Mouse (Mus musculus): ENCODE results near the gene Pdap1. TPM values are rescaled to one million over a fixed set of nuclear protein-coding genes. Genes with fewer than 3 reads are reported as not detected.
A peak's percentile ranks its signal among the peaks of the same experiment; 100 is the strongest.
"Not testable (repeated sequence)": the region's sequence is repeated elsewhere in the genome, so short reads cannot be mapped to it uniquely, and the experiment has no call there.

Gene Pdap1
- total RNA-seq, 2 experiments from 2014 or later, result 48.3 to 52.2 TPM

DNA sequence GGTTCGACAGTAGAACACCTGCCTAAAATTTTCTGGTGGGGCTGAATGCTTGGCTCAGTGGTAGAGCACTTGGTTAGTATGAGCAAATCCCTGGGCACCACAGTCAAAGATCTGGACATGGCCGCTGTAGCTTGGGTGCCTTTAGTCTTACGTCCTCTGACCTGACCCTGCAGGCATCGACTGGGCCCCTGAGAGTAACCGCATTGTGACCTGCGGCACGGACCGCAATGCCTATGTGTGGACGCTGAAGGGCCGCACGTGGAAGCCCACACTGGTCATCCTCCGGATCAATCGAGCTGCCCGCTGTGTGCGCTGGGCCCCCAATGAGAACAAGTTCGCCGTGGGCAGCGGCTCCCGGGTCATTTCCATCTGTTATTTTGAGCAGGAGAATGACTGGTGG is 16.6 kb downstream of the Pdap1 start:
- no peak for DNase-seq
- intact Hi-C loops (cut with DNase I), result no loop called here

- DNase-seq, result no peak
- intact Hi-C loops (cut with DNase I), result no loop called here
Observed at GRCm38 (mm10) chr5:145120921-145121320, 19.1 kb downstream of the Pdap1 start.

DNA sequence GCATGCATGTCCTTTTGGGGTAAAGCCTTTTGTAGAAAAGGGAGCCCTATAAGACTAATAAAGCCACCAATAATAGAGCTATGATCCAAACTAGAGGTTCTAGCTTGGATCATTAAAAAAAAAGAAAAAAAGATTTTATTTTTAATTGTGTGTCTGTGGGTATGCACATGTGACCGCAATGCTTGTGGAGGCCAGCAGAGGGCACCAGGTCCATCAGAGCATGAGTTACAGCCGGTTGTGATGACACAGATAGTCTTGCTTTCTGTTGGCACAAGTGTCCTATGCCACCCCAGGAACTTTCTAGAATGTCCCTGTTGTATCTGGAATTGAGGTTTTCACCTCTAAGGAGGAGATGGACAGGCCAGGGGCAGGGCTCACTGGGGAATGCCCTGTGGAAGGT is 20.7 kb downstream of the Pdap1 start:
- intact Hi-C loops (cut with DNase I), result no loop called here

GRCm38 (mm10) chr5:145118461-145118860 is 21.6 kb downstream of the Pdap1 start:
- no peak for DNase-seq
- intact Hi-C loops (cut with DNase I), result no loop called here

More for the DNA sequence above, 20.7 kb downstream of the Pdap1 start:
- no peak for DNase-seq

DNA sequence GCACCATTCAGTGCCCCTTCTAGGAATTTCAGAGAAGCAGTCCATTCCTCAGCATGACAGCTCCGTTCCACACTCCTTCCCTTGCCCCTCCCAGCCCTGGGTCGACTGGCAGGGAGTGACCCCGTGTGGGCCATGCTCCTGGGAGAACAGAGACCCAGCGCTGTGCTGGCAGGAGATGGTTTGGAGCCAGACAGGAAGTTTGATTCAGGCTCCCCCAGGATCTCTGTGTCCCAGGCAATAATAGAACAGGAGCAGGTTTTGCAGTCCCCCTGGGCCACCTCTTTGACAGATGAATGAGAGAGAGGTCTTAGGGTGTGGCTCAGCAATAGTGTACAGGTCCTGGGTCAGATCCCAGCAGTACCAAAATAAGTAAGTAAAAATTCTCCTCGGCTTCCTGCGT is 22.0 kb downstream of the Pdap1 start:
- intact Hi-C loops (cut with DNase I), result no loop called here
- no peak for DNase-seq

DNA sequence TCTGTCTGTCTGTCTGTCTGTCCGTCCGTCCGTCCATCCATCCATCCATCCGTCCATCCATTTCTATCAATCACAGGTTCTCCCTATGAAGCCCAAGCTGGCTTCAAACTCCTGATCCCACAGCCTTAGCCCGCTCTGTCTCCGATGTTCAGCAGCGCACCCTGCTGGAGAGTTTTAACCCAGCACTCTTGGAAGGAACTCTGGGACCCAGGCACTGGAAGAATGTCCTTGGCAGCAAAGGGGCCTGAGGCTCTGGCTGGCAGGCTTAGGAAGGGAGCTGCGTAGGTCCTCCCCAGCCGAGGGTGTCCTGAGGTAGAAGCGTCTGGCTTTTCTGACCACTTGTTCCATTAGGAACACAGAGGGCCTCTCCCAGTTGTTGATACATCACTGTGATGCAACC is 23.1 kb downstream of the Pdap1 start:
- intact Hi-C loops (cut with DNase I), result no loop called here
- DNase-seq, result peak; percentile 52 to 65

DNA sequence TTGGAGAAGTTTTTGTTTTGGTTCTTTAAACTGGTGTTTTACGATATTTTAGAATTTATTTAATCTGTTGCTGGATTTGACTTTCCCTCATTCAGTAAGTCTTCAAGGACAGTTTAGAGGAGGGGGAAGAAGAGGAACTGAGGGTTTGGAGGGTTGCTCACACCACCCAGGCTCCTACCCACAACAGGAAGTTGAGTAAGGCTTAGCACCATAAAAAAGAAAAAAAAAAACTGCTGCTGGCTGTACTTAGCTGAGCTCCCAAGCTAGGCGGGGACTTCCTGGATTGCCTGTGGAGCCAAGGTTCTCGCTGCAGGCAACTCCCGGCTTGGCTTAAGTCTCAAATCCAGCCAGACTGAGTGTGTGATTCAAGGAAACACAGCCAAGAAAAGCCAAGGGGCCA is 23.7 kb downstream of the Pdap1 start:
- intact Hi-C loops (cut with DNase I), result no loop called here
- DNase-seq, result peak in 1 of 2 experiments; percentile 61

GRCm38 (mm10) chr5:145115736-145116135 is 24.3 kb downstream of the Pdap1 start:
- intact Hi-C loops (cut with DNase I), result no loop called here
- DNase-seq, result no peak

DNA sequence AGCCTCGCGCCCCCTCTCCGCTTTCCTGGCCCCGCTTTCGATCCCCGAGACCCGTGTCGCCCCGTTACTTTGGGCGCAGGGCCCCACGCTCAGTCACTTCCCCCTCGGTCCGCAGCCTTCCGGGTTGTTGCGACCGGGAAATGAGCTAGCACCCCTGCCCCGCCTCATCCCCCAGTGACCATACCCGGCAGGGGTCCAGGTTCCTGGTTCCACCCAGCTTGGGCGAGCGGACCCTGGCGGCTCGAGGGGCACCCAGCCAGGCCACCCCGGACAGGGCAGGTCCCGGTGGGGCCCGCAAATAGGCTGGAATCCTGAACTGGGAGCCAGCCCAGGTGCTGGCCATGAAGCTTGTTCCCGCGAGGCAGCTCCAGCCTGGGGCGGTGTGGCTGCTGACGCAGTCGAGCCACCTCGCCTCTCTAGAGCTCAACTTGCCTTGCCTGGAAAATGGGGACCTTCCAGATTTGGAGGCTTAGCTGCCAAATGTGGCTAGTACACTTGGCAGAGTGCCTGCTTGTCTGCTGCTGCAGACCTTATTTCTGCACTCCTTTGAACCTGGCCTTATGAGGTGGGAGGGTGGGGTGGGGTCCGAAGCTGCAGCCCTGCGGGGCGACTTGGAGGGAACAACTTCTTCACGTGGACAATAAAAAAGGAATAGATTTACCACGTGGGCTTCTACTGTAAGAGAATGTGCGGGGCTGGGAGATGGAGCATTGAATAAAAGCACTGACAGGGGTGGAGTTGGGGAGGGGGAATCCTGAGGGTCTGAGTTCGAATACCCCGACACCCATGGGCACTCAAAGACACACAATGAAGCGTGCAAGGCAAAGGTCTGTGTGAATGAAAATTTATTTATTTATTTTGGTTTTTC is 25.2 kb downstream of the Pdap1 start:
- intact Hi-C loops (cut with DNase I), result no loop called here
- DNase-seq, result peak; percentile 77 to 78

- intact Hi-C loops (cut with DNase I), result no loop called here
Observed at GRCm38 (mm10) chr5:145114071-145114605, 25.9 kb downstream of the Pdap1 start, which contains the start of gene Arpc1b. TSS of gene Arpc1b (plus strand) at chr5:145114215.

GRCm38 (mm10) chr5:145113416-145113815 is 26.6 kb downstream of the Pdap1 start:
- DNase-seq, result no peak
- intact Hi-C loops (cut with DNase I), result no loop called here

More at GRCm38 (mm10) chr5:145114071-145114605, 25.9 kb downstream of the Pdap1 start, which contains the start of gene Arpc1b:
- peak; percentile 68 to 72 for DNase-seq

GRCm38 (mm10) chr5:145112566-145112965 is 27.5 kb downstream of the Pdap1 start:
- intact Hi-C loops (cut with DNase I), result no loop called here
- DNase-seq, result no peak

DNA sequence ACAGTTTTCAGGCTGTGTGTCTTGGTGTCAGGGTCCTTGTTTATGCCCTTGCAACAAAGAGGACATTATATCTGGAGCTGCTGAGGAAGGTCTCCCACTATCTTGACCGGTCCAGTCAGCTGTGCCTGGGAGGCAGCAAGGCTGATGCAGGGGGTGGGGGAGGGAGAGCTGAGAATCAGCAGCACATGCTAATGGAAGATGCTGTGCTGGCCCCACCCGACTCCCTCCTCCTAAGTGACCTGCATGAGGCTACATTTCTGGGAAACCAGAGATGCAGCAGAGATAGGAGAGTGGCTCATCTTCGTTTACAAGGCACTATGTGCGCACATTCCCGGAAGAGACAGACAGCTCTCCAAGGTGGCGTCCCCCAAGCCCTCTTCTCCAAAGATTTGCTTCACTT is 29.6 kb downstream of the Pdap1 start:
- DNase-seq, result no peak
- intact Hi-C loops (cut with DNase I), result no loop called here

DNA sequence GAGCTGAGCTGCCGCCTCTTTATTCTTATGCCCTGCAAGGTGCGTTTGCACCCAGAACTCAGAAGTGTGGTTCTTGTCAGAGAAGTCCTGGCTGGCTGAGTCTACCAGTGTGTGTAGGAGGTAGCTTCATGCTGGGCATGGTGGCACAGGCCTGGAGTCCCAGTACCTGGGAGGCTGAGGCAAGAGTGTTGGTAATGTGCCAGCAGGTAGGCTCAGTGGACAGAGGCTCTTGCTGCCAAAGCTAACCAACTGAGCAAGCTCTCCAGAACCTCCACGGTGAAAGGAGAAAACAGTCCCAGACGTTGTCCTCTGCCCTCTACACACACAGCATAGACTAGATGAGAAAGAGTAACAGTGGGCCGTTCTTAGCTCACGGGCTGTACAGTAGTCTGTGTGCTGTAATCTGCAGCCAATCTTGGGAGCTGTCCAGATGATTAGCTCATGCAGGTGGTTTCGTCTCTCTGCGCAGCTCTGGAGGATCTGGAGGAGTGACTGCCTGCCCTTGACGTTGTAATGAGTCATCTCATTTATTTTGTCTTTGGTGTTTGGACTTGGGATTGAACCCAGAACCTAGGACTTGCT is 34.3 kb downstream of the Pdap1 start:
- no peak for DNase-seq

GRCm38 (mm10) chr5:145104328-145104727 is 35.7 kb downstream of the Pdap1 start:
- intact Hi-C loops (cut with DNase I), result no loop called here

More for the DNA sequence above, 34.3 kb downstream of the Pdap1 start:
- intact Hi-C loops (cut with DNase I), result no loop called here

DNA sequence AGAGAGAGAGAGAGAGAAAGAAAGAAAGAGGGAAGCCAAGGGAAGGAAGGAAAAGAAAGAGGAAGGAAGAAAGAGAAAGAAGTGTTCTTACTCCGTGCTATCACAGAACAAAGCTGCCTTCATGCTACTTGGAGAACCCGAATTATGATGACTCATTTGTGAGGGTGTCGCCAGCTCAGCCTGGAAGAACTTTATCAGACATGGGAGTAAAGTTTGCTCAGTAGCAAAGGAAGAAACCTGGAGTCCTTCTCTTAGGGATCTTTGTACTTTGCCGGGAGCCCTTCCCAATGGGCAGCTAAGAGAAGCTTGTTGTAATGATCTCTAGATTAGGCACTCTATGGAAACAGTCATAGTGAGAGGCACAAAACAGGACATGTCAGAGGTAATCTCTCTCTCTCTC is 37.3 kb downstream of the Pdap1 start:
- no peak for DNase-seq

More at GRCm38 (mm10) chr5:145104328-145104727, 35.7 kb downstream of the Pdap1 start:
- DNase-seq, result no peak

DNA sequence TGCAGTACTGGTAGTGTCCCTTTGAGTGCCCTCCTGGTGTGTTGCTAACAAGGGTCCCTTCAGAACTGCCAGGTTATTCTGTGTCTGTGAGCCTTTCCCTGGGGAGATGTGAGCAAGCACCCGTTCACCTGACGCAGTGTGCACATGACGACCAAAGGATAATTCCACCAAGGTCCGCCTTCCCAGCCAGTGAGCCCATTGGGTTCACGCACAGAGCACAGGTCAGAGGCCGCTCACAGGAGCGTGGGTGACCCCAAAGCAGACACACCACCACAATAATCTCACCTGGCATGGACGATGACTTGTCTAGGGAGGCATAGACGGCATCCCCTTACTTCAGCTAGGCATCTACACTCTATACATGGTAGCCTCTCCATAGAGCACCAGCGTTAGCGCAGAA is 38.6 kb downstream of the Pdap1 start:
- intact Hi-C loops (cut with DNase I); DNase-seq: not testable (repeated sequence)

More for the DNA sequence above, 37.3 kb downstream of the Pdap1 start:
- intact Hi-C loops (cut with DNase I), result no loop called here

DNA sequence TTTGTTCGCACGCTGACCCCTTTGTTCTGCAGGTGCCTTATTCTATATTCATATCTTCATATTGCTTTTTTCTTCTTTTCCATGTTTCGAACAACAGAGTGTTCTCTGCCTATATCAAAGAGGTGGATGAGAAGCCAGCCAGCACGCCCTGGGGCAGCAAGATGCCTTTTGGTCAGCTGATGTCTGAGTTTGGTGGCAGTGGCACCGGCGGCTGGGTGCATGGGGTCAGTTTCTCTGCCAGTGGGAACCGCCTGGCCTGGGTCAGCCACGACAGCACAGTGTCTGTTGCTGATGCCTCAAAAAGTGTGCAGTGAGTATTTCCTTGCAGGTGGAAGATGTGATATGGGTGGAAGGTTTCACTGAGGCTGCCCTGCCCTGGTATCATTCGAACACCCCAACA is 39.1 kb downstream of the Pdap1 start:
- no peak for DNase-seq
- intact Hi-C loops (cut with DNase I), result no loop called here

GRCm38 (mm10) chr5:145098340-145098821 is 41.7 kb downstream of the Pdap1 start:
- DNase-seq, result no peak
- intact Hi-C loops (cut with DNase I), result no loop called here

DNA sequence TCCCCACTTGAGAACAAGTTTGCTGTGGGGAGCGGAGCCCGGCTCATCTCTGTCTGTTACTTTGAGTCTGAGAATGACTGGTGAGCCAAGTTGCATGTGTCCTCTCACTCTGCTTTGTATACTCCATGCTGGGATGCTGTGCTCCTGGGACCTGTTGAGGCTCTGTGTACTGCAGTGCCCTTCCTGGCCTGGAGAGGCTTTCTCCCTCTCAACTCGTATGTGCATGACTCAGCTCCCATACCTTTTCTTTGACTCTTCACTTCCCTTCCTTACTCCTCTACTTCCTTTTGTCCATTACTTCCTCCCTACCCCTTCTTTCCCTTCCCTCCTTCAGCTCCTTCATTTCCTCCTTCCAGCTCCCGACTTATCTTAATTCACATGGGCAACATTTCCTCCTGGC is 43.8 kb downstream of the Pdap1 start:
- no peak for DNase-seq
- intact Hi-C loops (cut with DNase I), result no loop called here

- DNase-seq, result no peak
- intact Hi-C loops (cut with DNase I), result no loop called here
Observed at GRCm38 (mm10) chr5:145089878-145090277, 50.2 kb downstream of the Pdap1 start.

All from gastrocnemius, postnatal 36 days (tissue).